Mouse (Mus musculus) effector memory CD4-positive, alpha-beta T cell, adult 7 months (primary cell): ENCODE results near the gene Pipox. TPM values are rescaled to one million over a fixed set of nuclear protein-coding genes. Genes with fewer than 3 reads are reported as not detected.

Experiments used
- polyA plus RNA-seq: library from polyadenylated mRNA; unstranded; fragments of 100-300 nt; shearing (Covaris generic); gene quantifications from one replicate; pipeline ENCODE4 v1.2.1, GENCODE M21; 2017

Pipox gene
- polyA plus RNA-seq, result 0.62 TPM

DNA sequence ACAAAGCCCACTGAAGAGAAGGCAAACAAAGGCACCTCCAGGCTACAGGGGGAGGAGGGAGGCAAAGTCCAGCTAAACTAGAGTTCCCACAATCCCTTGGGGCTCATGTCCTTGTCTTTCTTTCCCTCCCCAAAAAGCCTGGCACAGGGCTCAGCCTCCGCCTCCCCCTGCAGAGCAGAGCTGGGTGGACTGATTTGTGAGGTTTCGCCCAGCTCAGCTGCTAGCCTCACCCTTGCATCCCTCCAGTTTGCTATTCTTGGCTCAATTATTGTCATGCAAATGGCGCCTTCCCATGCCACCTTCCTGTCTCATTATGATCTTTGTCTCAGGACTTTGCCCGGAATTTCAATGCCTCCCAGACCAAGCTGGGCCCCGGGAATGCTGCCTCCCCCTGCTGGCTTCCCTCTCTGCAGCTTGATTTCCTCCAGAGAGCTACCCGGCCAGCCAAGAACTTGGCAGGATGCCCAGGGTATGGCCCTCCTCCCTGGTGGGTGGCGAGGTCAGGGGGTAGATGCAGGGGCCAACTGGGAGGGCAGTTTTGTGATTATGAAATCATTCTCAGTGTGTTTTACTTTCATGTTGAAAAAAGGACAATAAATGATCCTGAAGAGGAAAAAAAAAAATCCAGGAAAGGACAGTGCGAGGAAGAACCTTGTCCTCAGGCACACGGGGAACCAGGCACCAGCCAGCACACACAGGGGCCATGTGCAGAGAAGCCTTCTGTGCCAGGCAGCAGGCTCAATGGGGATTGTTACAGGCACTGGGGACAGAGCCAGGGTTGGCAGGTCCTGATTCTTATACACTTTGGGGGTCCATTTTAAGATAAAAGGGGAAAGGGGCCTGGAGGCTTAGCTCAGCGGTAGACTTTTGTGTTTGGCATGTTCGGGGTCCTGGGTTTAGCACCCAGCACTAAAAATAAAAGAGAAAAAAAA is at the start of gene Pipox:
Gene Pipox (minus strand): TSS at position 310 of the 932 bp plus-strand sequence.

DNA sequence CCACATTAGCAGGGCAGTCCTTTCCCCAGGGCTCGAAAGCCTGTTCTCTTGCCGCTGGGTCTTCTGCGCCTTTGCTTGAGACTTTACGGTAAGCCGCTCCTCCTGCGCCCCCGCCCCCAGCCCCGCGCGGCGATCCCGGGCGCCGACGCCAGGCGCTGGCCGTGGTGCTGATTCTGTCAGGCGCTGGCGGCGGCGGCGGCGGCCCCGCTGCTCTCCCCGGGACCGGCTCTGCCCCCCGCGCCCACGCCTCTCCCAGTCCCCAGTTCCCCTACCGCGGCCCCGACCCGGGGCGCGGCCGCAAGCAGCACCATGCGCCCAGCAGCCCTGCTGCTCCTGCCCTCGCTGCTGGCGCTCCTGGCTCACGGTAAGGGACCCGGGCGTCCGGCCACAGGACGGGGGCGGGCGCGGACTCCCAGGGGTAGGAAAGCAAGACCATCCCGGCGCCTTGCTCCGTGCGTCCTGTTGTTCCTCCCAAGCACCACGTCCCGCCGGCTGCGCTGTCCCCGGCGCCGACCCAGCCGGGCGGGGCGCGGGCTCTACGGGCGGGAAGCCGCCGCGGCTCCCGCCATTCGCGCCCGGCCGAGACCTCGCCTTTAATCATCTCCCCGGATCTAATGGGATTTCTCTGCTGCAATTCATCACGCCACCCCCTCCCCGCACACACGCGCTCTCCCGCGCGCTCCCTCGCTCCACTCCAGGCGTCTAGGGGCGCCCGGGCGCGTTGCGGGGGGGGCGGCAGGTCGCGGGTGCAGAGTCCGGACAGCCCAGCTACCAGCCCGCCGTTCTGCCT is 37.0 kb upstream of the Pipox start, which contains the start of gene Sez6:
Gene Sez6 (plus strand): TSS at position 50 of the 790 bp plus-strand sequence.

Other genes starting within 250 kb of the Pipox start
- 82.9 TPM for gene Nufip2, start 207.9 kb downstream of the Pipox start, polyA plus RNA-seq
- not detected for gene Cryba1, start 168.8 kb downstream of the Pipox start, polyA plus RNA-seq
- gene Myo18a, start 130.8 kb downstream of the Pipox start, polyA plus RNA-seq, result 31.1 TPM
- gene Gm10277, start 106.3 kb downstream of the Pipox start, polyA plus RNA-seq, result not detected
- gene Sez6, start 36.7 kb upstream of the Pipox start, polyA plus RNA-seq, result 0.34 TPM
- gene Phf12, start 88.7 kb upstream of the Pipox start, polyA plus RNA-seq, result 31.7 TPM
- gene Dhrs13, start 138.2 kb upstream of the Pipox start, polyA plus RNA-seq, result 3.2 TPM
- 21.3 TPM for gene Flot2, start 143.8 kb upstream of the Pipox start, polyA plus RNA-seq
- gene Eral1, start 186.3 kb upstream of the Pipox start, polyA plus RNA-seq, result 32.3 TPM
- 16.0 TPM for gene Fam222b, start 200.6 kb upstream of the Pipox start, polyA plus RNA-seq